Mouse (Mus musculus): ENCODE data around the gene Tspan33. TPM values are rescaled to one million over a fixed set of nuclear protein-coding genes. Genes with fewer than 3 reads are reported as not detected.

Tspan33 gene
- 6.0 and 7.4 TPM in 2 replicates for polyA plus RNA-seq (2016; fragmentation: Nextera tagmentation; extraction: Ambion mirVana)

- no peaks in the 10 kb centered on the region for H3K9me3 ChIP-seq
- peak within 1 kb of the TSS; percentile 85 for H3K27ac ChIP-seq (replicated peaks)
- H3K27me3 ChIP-seq (replicated peaks; ENCODE audit: low read depth, poor library complexity, severe bottlenecking): peaks cover 65% of the 10 kb centered on the region
- peaks cover 14% of the 10 kb centered on the region for H3K4me1 ChIP-seq
- peak; percentile 95 for DNase-seq (ENCODE audit: low spot score)
- under 1% methylated on average over 41 of the region's 41 CpGs for WGBS
- peak within 1 kb of the TSS; percentile 81 for H3K4me3 ChIP-seq
- H3K36me3 ChIP-seq (replicated peaks): no peaks in the 10 kb centered on the region
These were observed at the start of gene Tspan33 for GRCm38 (mm10) chr6:29693953-29694352. TSS of gene Tspan33 (plus strand) at chr6:29694222.

- Histone ChIP-seq H3K9me3 (no peaks in the 10 kb centered on the region), H3K36me3 (replicated peaks) (no peaks in the 10 kb centered on the region), H3K4me1 (peaks cover 10% of the 10 kb centered on the region), H3K4me3 (no peak overlapping the region), H3K27me3 (replicated peaks; ENCODE audit: low read depth, poor library complexity, severe bottlenecking) (no peaks in the 10 kb centered on the region), H3K27ac (replicated peaks) (peak overlapping the region; percentile 19; the same call in 1 of the 2 replicates)
- peak; percentile 88 for DNase-seq (ENCODE audit: low spot score)
- WGBS: 32% methylated on average over 14 of the region's 14 CpGs
These were observed 44.4 kb upstream of the Tspan33 start for GRCm38 (mm10) chr6:29649494-29650169.

DNA sequence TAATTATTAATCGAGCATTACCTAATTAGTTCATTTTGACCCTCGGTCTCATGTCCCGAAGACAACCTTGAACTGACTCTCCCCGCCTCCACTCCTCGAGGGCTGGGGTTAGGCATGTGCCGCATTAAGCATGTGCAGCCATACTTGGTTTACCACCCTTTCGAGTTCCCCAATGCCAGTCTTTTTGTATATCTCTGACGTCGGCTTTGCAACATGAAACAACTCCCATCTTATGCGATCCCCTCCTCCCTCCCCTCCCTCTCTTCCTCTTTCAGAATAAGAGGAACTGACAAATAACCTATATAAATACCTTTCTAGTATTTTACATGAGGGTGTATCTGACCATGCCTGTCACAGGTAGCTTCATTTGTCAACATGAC lies 43.9 kb upstream of the Tspan33 start:
- 72% methylated on average over 10 of the region's 10 CpGs for WGBS
- Histone ChIP-seq H3K36me3 (replicated peaks) (no peaks in the 10 kb centered on the region), H3K4me3 (no peak overlapping the region), H3K27ac (replicated peaks) (no peak overlapping the region), H3K9me3 (no peaks in the 10 kb centered on the region), H3K4me1 (peaks cover 10% of the 10 kb centered on the region), H3K27me3 (replicated peaks; ENCODE audit: low read depth, poor library complexity, severe bottlenecking) (no peaks in the 10 kb centered on the region)
- no peak for DNase-seq (ENCODE audit: low spot score)

DNA sequence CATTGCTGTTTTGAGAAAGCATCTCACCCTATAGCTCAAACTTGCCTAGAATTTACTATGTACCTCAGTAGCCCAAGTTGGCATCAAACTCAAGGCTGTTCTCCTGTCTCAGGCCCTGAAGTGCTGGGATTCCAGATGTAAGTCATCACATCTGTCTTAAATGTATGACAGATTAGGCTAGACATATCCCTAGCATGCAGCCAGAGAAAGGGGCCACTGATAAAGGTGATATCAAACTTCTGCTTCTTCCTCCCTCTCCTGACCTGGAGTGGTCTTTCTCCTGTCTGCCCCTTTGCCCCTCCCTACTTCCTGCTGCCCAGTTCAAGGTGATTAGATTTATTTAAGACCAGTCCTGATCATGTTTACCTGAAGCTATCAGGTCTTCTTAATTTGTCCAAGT lies 40.8 kb upstream of the Tspan33 start:
- peaks cover 10% of the 10 kb centered on the region for H3K4me1 ChIP-seq
- no peak for DNase-seq (ENCODE audit: low spot score)
- no peaks in the 10 kb centered on the region for H3K9me3 ChIP-seq
- H3K27ac ChIP-seq (replicated peaks): no peak overlapping the region
- no peaks in the 10 kb centered on the region for H3K36me3 ChIP-seq (replicated peaks)
- no peaks in the 10 kb centered on the region for H3K27me3 ChIP-seq (replicated peaks; ENCODE audit: low read depth, poor library complexity, severe bottlenecking)
- no peak overlapping the region for H3K4me3 ChIP-seq

- H3K4me3 ChIP-seq: no peak overlapping the region
- no peak overlapping the region for H3K27ac ChIP-seq (replicated peaks)
- no peaks in the 10 kb centered on the region for H3K36me3 ChIP-seq (replicated peaks)
- no peaks in the 10 kb centered on the region for H3K27me3 ChIP-seq (replicated peaks; ENCODE audit: low read depth, poor library complexity, severe bottlenecking)
- no peaks in the 10 kb centered on the region for H3K9me3 ChIP-seq
- WGBS: 86% methylated on average over 3 of the region's 3 CpGs
- H3K4me1 ChIP-seq: no peaks in the 10 kb centered on the region
- DNase-seq (ENCODE audit: low spot score): no peak
These were observed 35.2 kb upstream of the Tspan33 start for GRCm38 (mm10) chr6:29658626-29659475.

DNA sequence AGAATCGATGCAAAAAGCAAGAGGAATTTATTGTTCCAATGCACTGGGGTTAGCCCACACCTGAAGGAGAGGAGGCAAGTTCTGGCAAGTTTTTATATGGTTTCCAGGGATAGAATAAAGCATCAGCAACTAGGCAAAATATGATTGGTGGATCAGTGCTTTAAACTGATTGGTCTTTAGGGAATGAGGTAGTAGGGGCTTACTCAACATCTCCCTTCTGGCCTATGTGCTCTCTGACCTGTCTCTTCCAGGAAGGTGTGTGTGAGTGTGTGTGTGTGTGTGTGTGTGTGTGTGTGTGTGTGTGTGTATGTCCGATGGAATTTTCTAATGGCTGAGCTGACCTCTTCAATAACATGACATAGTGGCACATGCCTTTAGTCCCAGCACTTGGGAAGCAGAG lies 34.1 kb upstream of the Tspan33 start:
- no peak overlapping the region for H3K4me3 ChIP-seq
- no peaks in the 10 kb centered on the region for H3K4me1 ChIP-seq
- no peaks in the 10 kb centered on the region for H3K9me3 ChIP-seq
- no peak for DNase-seq (ENCODE audit: low spot score)
- H3K36me3 ChIP-seq (replicated peaks): no peaks in the 10 kb centered on the region
- H3K27me3 ChIP-seq (replicated peaks; ENCODE audit: low read depth, poor library complexity, severe bottlenecking): no peaks in the 10 kb centered on the region
- H3K27ac ChIP-seq (replicated peaks): no peak overlapping the region
- WGBS: 89% methylated on average over 2 of the region's 2 CpGs

- 51% methylated on average over 11 of the region's 11 CpGs for WGBS
- Histone ChIP-seq H3K4me1 (no peaks in the 10 kb centered on the region), H3K4me3 (no peak overlapping the region), H3K27me3 (replicated peaks; ENCODE audit: low read depth, poor library complexity, severe bottlenecking) (no peaks in the 10 kb centered on the region), H3K9me3 (no peaks in the 10 kb centered on the region), H3K27ac (replicated peaks) (no peak overlapping the region), H3K36me3 (replicated peaks) (no peaks in the 10 kb centered on the region)
- no peak for DNase-seq (ENCODE audit: low spot score)
These were observed 33.2 kb upstream of the Tspan33 start for GRCm38 (mm10) chr6:29660662-29661307.

- Histone ChIP-seq H3K4me1 (peaks cover 7% of the 10 kb centered on the region; the same call in 1 of the 2 replicates), H3K36me3 (replicated peaks) (no peaks in the 10 kb centered on the region), H3K27ac (replicated peaks) (no peak overlapping the region), H3K4me3 (no peak overlapping the region), H3K9me3 (no peaks in the 10 kb centered on the region), H3K27me3 (replicated peaks; ENCODE audit: low read depth, poor library complexity, severe bottlenecking) (no peaks in the 10 kb centered on the region)
- WGBS: 78% methylated on average over 6 of the region's 6 CpGs
- no peak for DNase-seq (ENCODE audit: low spot score)
These were observed 26.8 kb upstream of the Tspan33 start for GRCm38 (mm10) chr6:29667266-29667665.

- Histone ChIP-seq H3K36me3 (replicated peaks) (no peaks in the 10 kb centered on the region), H3K9me3 (no peaks in the 10 kb centered on the region), H3K27ac (replicated peaks) (no peak overlapping the region), H3K4me3 (no peak overlapping the region), H3K27me3 (replicated peaks; ENCODE audit: low read depth, poor library complexity, severe bottlenecking) (no peaks in the 10 kb centered on the region), H3K4me1 (peaks cover 15% of the 10 kb centered on the region; the same call in 1 of the 2 replicates)
- no peak for DNase-seq (ENCODE audit: low spot score)
- whole genome bisulfite sequencing: 13% methylated on average over 3 of the region's 3 CpGs
These were observed 22.3 kb upstream of the Tspan33 start for GRCm38 (mm10) chr6:29671741-29672140.

- WGBS: 18% methylated on average over 12 of the region's 12 CpGs
- Histone ChIP-seq H3K27ac (replicated peaks) (no peak overlapping the region), H3K4me3 (no peak overlapping the region), H3K4me1 (peaks cover 15% of the 10 kb centered on the region; the same call in 1 of the 2 replicates), H3K9me3 (no peaks in the 10 kb centered on the region), H3K27me3 (replicated peaks; ENCODE audit: low read depth, poor library complexity, severe bottlenecking) (no peaks in the 10 kb centered on the region), H3K36me3 (replicated peaks) (no peaks in the 10 kb centered on the region)
- DNase-seq (ENCODE audit: low spot score): no peak
These were observed 21.2 kb upstream of the Tspan33 start for GRCm38 (mm10) chr6:29672563-29673411.

DNA sequence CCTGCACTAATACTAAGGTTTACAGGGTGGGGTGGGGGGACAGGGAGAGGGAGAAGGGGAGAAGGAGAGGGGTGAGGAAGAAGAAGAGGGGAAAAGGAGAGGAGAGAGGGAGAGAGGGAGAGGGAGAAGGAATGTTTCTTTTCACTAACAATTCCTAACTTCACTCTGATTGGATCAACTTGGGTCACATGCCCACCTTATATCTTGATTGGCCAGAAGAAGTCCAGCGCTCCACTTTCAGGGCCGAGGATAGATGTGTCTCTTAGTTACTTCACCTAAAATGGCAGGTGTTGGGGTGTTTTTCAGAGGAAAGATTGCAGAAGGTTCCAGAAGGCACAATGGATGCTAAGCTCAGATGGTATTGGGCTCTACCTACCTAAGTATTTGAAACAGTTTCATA lies 20.3 kb upstream of the Tspan33 start:
- WGBS: 29% methylated on average over 2 of the region's 2 CpGs
- no peaks in the 10 kb centered on the region for H3K9me3 ChIP-seq
- H3K4me3 ChIP-seq: no peak overlapping the region
- H3K36me3 ChIP-seq (replicated peaks): no peaks in the 10 kb centered on the region
- peaks cover 15% of the 10 kb centered on the region; the same call in 1 of the 2 replicates for H3K4me1 ChIP-seq
- DNase-seq (ENCODE audit: low spot score): no peak
- H3K27me3 ChIP-seq (replicated peaks; ENCODE audit: low read depth, poor library complexity, severe bottlenecking): no peaks in the 10 kb centered on the region
- H3K27ac ChIP-seq (replicated peaks): no peak overlapping the region
